ENCODE assay signal across 25 mouse cellular contexts in genomic region chr3:152006747-152007146, GRCm38 (mm10).
"Had no signal": no experiment of that assay in that cellular context is flagged by ENCODE, and none has a peak within 500 bp of the region (broad histone marks: within the 10 kb centered on the region; RNA-seq: fewer than 3 reads in every experiment).

No protein-coding gene starts in this region.

- H3K4me2 ChIP-seq: heart, embryonic 12.5 days; hindbrain, embryonic 12.5 days; hindbrain, embryonic 14.5 days; intestine, embryonic 15.5 days; limb, embryonic 13.5 days; limb, embryonic 15.5 days had no signal

- H3K9me3 ChIP-seq: heart, embryonic 10.5 days; heart, embryonic 12.5 days; hindbrain, embryonic 10.5 days; hindbrain, embryonic 12.5 days; intestine, embryonic 15.5 days; limb, embryonic 13.5 days; limb, embryonic 15.5 days had no signal

- H3K27me3 ChIP-seq: heart, embryonic 12.5 days; hindbrain, embryonic 12.5 days; intestine, embryonic 15.5 days; limb, embryonic 13.5 days; limb, embryonic 15.5 days had no signal

- ATAC-seq: forebrain, embryonic 16.5 days; hindbrain, embryonic 16.5 days; inflammation-experienced regulatory T-cells, adult 6 months; intestine, embryonic 15.5 days; intestine, postnatal 0 days had no signal

- DNase-seq: gastrocnemius, adult 2 months; gastrocnemius, postnatal 10 days; gastrocnemius, postnatal 25 days; heart, adult 2 months; heart, postnatal 10 days; heart, postnatal 4 days; kidney, adult 18-20 months; kidney, adult 8-10 months; kidney, postnatal 14 days; kidney, postnatal 36 days; layer of hippocampus, adult 9-11 months; layer of hippocampus, postnatal 36 days; left cerebral cortex, postnatal 4 days had no signal

- H3K9ac ChIP-seq: heart, embryonic 12.5 days; hindbrain, embryonic 12.5 days; hindbrain, embryonic 14.5 days; intestine, embryonic 15.5 days; limb, embryonic 13.5 days; limb, embryonic 15.5 days had no signal

- H3K4me3 ChIP-seq: gastrocnemius, adult 2 months; heart, adult 2 months; heart, embryonic 10.5 days; heart, embryonic 12.5 days; hindbrain, embryonic 10.5 days; hindbrain, embryonic 12.5 days; intestine, embryonic 15.5 days; limb, embryonic 13.5 days; limb, embryonic 15.5 days had no signal

- H3K4me1 ChIP-seq: heart, embryonic 10.5 days; heart, embryonic 12.5 days; hindbrain, embryonic 10.5 days; hindbrain, embryonic 12.5 days; intestine, embryonic 15.5 days; limb, embryonic 13.5 days had no signal

- H3K36me3 ChIP-seq: heart, embryonic 10.5 days; heart, embryonic 12.5 days; hindbrain, embryonic 10.5 days; hindbrain, embryonic 12.5 days; intestine, embryonic 15.5 days; limb, embryonic 13.5 days; limb, embryonic 15.5 days had no signal

- H3K27ac ChIP-seq: gastrocnemius, adult 2 months; heart, adult 2 months; heart, embryonic 10.5 days; hindbrain, embryonic 10.5 days; hindbrain, embryonic 12.5 days; hindbrain, embryonic 14.5 days; intestine, embryonic 15.5 days; limb, embryonic 13.5 days; limb, embryonic 15.5 days had no signal
